Mouse (Mus musculus) heart, adult 11 months (tissue): ENCODE results near the gene Ltbp4.

ENCODE experiments used
- DNase-seq: peaks from one replicate; pipeline ENCODE4 v3.0.0; 2022

The Ltbp4 gene

GRCm38 (mm10) chr7:27337175-27337853 is at the start of gene Ltbp4:
Ltbp4 (minus strand) TSS chr7:27337692.
- DNase-seq, result peak; percentile 92

GRCm38 (mm10) chr7:27384731-27385130 is 47.2 kb upstream of the Ltbp4 start:
- peak; percentile 92 for DNase-seq

- DNase-seq, result no peak
Measured at GRCm38 (mm10) chr7:27384134-27384533, 46.6 kb upstream of the Ltbp4 start.

GRCm38 (mm10) chr7:27383233-27383632 is 45.7 kb upstream of the Ltbp4 start:
- DNase-seq, result no peak

GRCm38 (mm10) chr7:27381560-27381959 is 44.1 kb upstream of the Ltbp4 start:
- no peak for DNase-seq

- no peak for DNase-seq
Measured at GRCm38 (mm10) chr7:27381009-27381408, 43.5 kb upstream of the Ltbp4 start.

- no peak for DNase-seq
Measured at GRCm38 (mm10) chr7:27379836-27380235, 42.3 kb upstream of the Ltbp4 start.

GRCm38 (mm10) chr7:27378431-27378830 is 40.9 kb upstream of the Ltbp4 start:
- no peak for DNase-seq

GRCm38 (mm10) chr7:27375274-27375673 is 37.8 kb upstream of the Ltbp4 start:
- no peak for DNase-seq

GRCm38 (mm10) chr7:27371715-27372462 is 34.4 kb upstream of the Ltbp4 start:
- DNase-seq, result peak; percentile 88

GRCm38 (mm10) chr7:27369111-27369510 is 31.6 kb upstream of the Ltbp4 start:
- peak; percentile 88 for DNase-seq

GRCm38 (mm10) chr7:27367976-27368375 is 30.5 kb upstream of the Ltbp4 start:
- no peak for DNase-seq

- peak; percentile 87 for DNase-seq
Measured at GRCm38 (mm10) chr7:27366082-27366844, 28.8 kb upstream of the Ltbp4 start.

GRCm38 (mm10) chr7:27364379-27364778 is 26.9 kb upstream of the Ltbp4 start:
- peak; percentile 81 for DNase-seq

- peak; percentile 100 for DNase-seq
Measured at GRCm38 (mm10) chr7:27361283-27361946, 23.9 kb upstream of the Ltbp4 start.

- peak; percentile 73 for DNase-seq
Measured at GRCm38 (mm10) chr7:27360749-27361148, 23.3 kb upstream of the Ltbp4 start.

- DNase-seq, result peak; percentile 85
Measured at GRCm38 (mm10) chr7:27359706-27360358, 22.3 kb upstream of the Ltbp4 start.

GRCm38 (mm10) chr7:27359162-27359561 is 21.7 kb upstream of the Ltbp4 start:
- DNase-seq, result peak; percentile 81

GRCm38 (mm10) chr7:27357595-27357978 is 20.1 kb upstream of the Ltbp4 start:
- peak; percentile 88 for DNase-seq

GRCm38 (mm10) chr7:27356861-27357594 is 19.5 kb upstream of the Ltbp4 start, which contains the start of gene Gm20479:
Gm20479 (minus strand) TSS chr7:27357419.
- peak; percentile 95 for DNase-seq

GRCm38 (mm10) chr7:27356248-27356647 is 18.8 kb upstream of the Ltbp4 start:
- DNase-seq, result peak; percentile 97
